Mouse (Mus musculus) stomach, embryonic 15.5 days (tissue): ENCODE measurements around the gene Edrf1. TPM values are rescaled to one million over a fixed set of nuclear protein-coding genes. Genes with fewer than 3 reads are reported as not detected.
A peak's percentile ranks its signal among the peaks of the same experiment; 100 is the strongest.

Experiments
- ATAC-seq: fragments of 200-750 bp; cut with Nextera tagmentation; 2 replicates; pipeline ENCODE4 v1.8.0; 2017; ENCODE audit warnings: low read depth, moderate number of reproducible peaks, moderate TSS enrichment; ENCODE audit not compliant: insufficient read depth, low FRiP score
- H3K27ac ChIP-seq: fragments of 300-500 bp; sonication (generic); 2 replicates; pipeline ENCODE4 v1.5.1; 2015; ENCODE audit warnings: mild to moderate bottlenecking, inconsistent platforms
- H3K27me3 ChIP-seq: fragments of 300-500 bp; sonication (generic); replicated peaks from 2 replicates; pipeline ENCODE4 v1.6.1; 2015; ENCODE audit warnings: inconsistent platforms
- H3K36me3 ChIP-seq: fragments of 300-500 bp; sonication (generic); 2 replicates; pipeline ENCODE4 v1.6.1; 2015; ENCODE audit warnings: inconsistent platforms
- H3K4me1 ChIP-seq: fragments of 300-500 bp; sonication (generic); 2 replicates; pipeline ENCODE4 v1.6.1; 2015; ENCODE audit warnings: inconsistent platforms
- H3K4me2 ChIP-seq: fragments of 300-500 bp; sonication (generic); 2 replicates; pipeline ENCODE4 v1.6.1; 2015; ENCODE audit warnings: mild to moderate bottlenecking, inconsistent platforms
- H3K4me3 ChIP-seq: fragments of 300-500 bp; sonication (generic); replicated peaks from 2 replicates; pipeline ENCODE4 v1.5.1; 2015; ENCODE audit warnings: inconsistent platforms
- H3K9ac ChIP-seq: fragments of 300-500 bp; sonication (generic); 2 replicates; pipeline ENCODE4 v1.6.1; 2015; ENCODE audit warnings: inconsistent platforms
- H3K9me3 ChIP-seq: fragments of 300-500 bp; sonication (generic); 2 replicates; pipeline ENCODE4 v1.6.1; 2016; ENCODE audit warnings: inconsistent platforms
- WGBS: fragments of 180-500 bp; shearing (Covaris S2); methylation state at CpG from one replicate; pipeline ENCODE4 v1.1.7; 2015; 5-methylcytosine and 5-hydroxymethylcytosine counted together
- polyA plus RNA-seq: library from polyadenylated mRNA; unstranded; fragments of >200 nt; fragmentation: Nextera tagmentation; extraction: Ambion mirVana; gene quantifications from 2 replicates; pipeline ENCODE4 v1.2.1, GENCODE M21; 2015

Edrf1 gene
- polyA plus RNA-seq, result 17.7 and 19.7 TPM in 2 replicates

- Histone ChIP-seq H3K9ac (peak within 1 kb of the TSS; percentile 99), H3K4me3 (peak within 1 kb of the TSS; percentile 98), H3K27me3 (no peaks in the 10 kb centered on the region), H3K36me3 (peaks cover 17% of the 10 kb centered on the region), H3K4me2 (peak within 1 kb of the TSS; percentile 84), H3K27ac (peak within 1 kb of the TSS; percentile 93), H3K4me1 (peaks cover 6% of the 10 kb centered on the region; the same call in 1 of the 2 replicates), H3K9me3 (no peaks in the 10 kb centered on the region)
- WGBS, result under 1% methylated on average over 81 of the region's 81 CpGs
- peak; percentile 98 for ATAC-seq
Measured at GRCm38 (mm10) chr7:133637361-133638305, at the start of gene Edrf1. Edrf1 (plus strand) TSS chr7:133637543.

GRCm38 (mm10) chr7:133591750-133592149 is 45.6 kb upstream of the Edrf1 start:
- no peaks in the 10 kb centered on the region for H3K27me3 ChIP-seq
- H3K9ac ChIP-seq, result no peak overlapping the region
- H3K27ac ChIP-seq, result no peak overlapping the region
- no peaks in the 10 kb centered on the region for H3K36me3 ChIP-seq
- no peak for ATAC-seq
- no peaks in the 10 kb centered on the region for H3K9me3 ChIP-seq
- no peak overlapping the region for H3K4me3 ChIP-seq
- H3K4me1 ChIP-seq, result no peaks in the 10 kb centered on the region
- no peak overlapping the region for H3K4me2 ChIP-seq
- WGBS, result 74% methylated on average over 1 of the region's 1 CpGs

- WGBS, result 34% methylated on average over 1 of the region's 1 CpGs
- H3K27me3 ChIP-seq, result no peaks in the 10 kb centered on the region
- no peak overlapping the region for H3K27ac ChIP-seq
- H3K36me3 ChIP-seq, result no peaks in the 10 kb centered on the region
- H3K9me3 ChIP-seq, result no peaks in the 10 kb centered on the region
- H3K4me1 ChIP-seq, result no peaks in the 10 kb centered on the region
- no peak for ATAC-seq
- H3K4me3 ChIP-seq, result no peak overlapping the region
- no peak overlapping the region for H3K4me2 ChIP-seq
- H3K9ac ChIP-seq, result no peak overlapping the region
Measured at GRCm38 (mm10) chr7:133600558-133600957, 36.8 kb upstream of the Edrf1 start.

- no peak for ATAC-seq
- H3K27ac ChIP-seq, result no peak within 1 kb of the TSS
- no peak within 1 kb of the TSS for H3K4me2 ChIP-seq
- no peaks in the 10 kb centered on the region for H3K27me3 ChIP-seq
- no peaks in the 10 kb centered on the region for H3K36me3 ChIP-seq
- no peaks in the 10 kb centered on the region for H3K4me1 ChIP-seq
- H3K9ac ChIP-seq, result no peak within 1 kb of the TSS
- no peak within 1 kb of the TSS for H3K4me3 ChIP-seq
- WGBS, result 50% methylated on average over 2 of the region's 2 CpGs
- H3K9me3 ChIP-seq, result no peaks in the 10 kb centered on the region
Measured at GRCm38 (mm10) chr7:133602058-133602457, 35.3 kb upstream of the Edrf1 start, which contains the start of gene Tex36. Tex36 (minus strand) TSS chr7:133602158.

GRCm38 (mm10) chr7:133603156-133603555 is 34.2 kb upstream of the Edrf1 start:
- no peak overlapping the region for H3K9ac ChIP-seq
- H3K27me3 ChIP-seq, result no peaks in the 10 kb centered on the region
- H3K36me3 ChIP-seq, result no peaks in the 10 kb centered on the region
- no peaks in the 10 kb centered on the region for H3K9me3 ChIP-seq
- 60% methylated on average over 2 of the region's 2 CpGs for WGBS
- no peak overlapping the region for H3K4me3 ChIP-seq
- H3K27ac ChIP-seq, result no peak overlapping the region
- no peaks in the 10 kb centered on the region for H3K4me1 ChIP-seq
- no peak overlapping the region for H3K4me2 ChIP-seq
- no peak for ATAC-seq

- H3K9me3 ChIP-seq, result no peaks in the 10 kb centered on the region
- no peaks in the 10 kb centered on the region for H3K27me3 ChIP-seq
- no peak overlapping the region for H3K27ac ChIP-seq
- H3K4me2 ChIP-seq, result peak overlapping the region; percentile 19; the same call in 1 of the 2 replicates
- H3K9ac ChIP-seq, result no peak overlapping the region
- no peak overlapping the region for H3K4me3 ChIP-seq
- no peak for ATAC-seq
- 44% methylated on average over 13 of the region's 13 CpGs for WGBS
- H3K36me3 ChIP-seq, result no peaks in the 10 kb centered on the region
- no peaks in the 10 kb centered on the region for H3K4me1 ChIP-seq
Measured at GRCm38 (mm10) chr7:133604427-133605081, 32.8 kb upstream of the Edrf1 start.

GRCm38 (mm10) chr7:133607331-133607730 is 30.0 kb upstream of the Edrf1 start:
- no peak overlapping the region for H3K4me2 ChIP-seq
- ATAC-seq, result no peak
- no peak overlapping the region for H3K9ac ChIP-seq
- H3K9me3 ChIP-seq, result no peaks in the 10 kb centered on the region
- H3K36me3 ChIP-seq, result no peaks in the 10 kb centered on the region
- no peaks in the 10 kb centered on the region for H3K27me3 ChIP-seq
- H3K27ac ChIP-seq, result no peak overlapping the region
- H3K4me3 ChIP-seq, result no peak overlapping the region
- H3K4me1 ChIP-seq, result no peaks in the 10 kb centered on the region
- WGBS, result 77% methylated on average over 5 of the region's 5 CpGs

GRCm38 (mm10) chr7:133607883-133608575 is 29.3 kb upstream of the Edrf1 start:
- Histone ChIP-seq H3K27me3 (no peaks in the 10 kb centered on the region), H3K4me1 (no peaks in the 10 kb centered on the region), H3K4me3 (no peak overlapping the region), H3K4me2 (no peak overlapping the region), H3K9ac (no peak overlapping the region), H3K9me3 (no peaks in the 10 kb centered on the region), H3K27ac (no peak overlapping the region), H3K36me3 (no peaks in the 10 kb centered on the region)
- 72% methylated on average over 13 of the region's 13 CpGs for WGBS
- ATAC-seq, result no peak

GRCm38 (mm10) chr7:133608631-133609340 is 28.6 kb upstream of the Edrf1 start:
- H3K9me3 ChIP-seq, result no peaks in the 10 kb centered on the region
- H3K4me2 ChIP-seq, result no peak overlapping the region
- no peak overlapping the region for H3K27ac ChIP-seq
- H3K9ac ChIP-seq, result no peak overlapping the region
- H3K36me3 ChIP-seq, result no peaks in the 10 kb centered on the region
- no peak overlapping the region for H3K4me3 ChIP-seq
- no peaks in the 10 kb centered on the region for H3K27me3 ChIP-seq
- 58% methylated on average over 13 of the region's 13 CpGs for WGBS
- ATAC-seq, result no peak
- no peaks in the 10 kb centered on the region for H3K4me1 ChIP-seq

- no peak for ATAC-seq
- H3K27me3 ChIP-seq, result no peaks in the 10 kb centered on the region
- no peaks in the 10 kb centered on the region for H3K4me1 ChIP-seq
- H3K9me3 ChIP-seq, result no peaks in the 10 kb centered on the region
- H3K9ac ChIP-seq, result no peak overlapping the region
- H3K4me3 ChIP-seq, result no peak overlapping the region
- H3K4me2 ChIP-seq, result no peak overlapping the region
- 70% methylated on average over 8 of the region's 8 CpGs for WGBS
- no peak overlapping the region for H3K27ac ChIP-seq
- H3K36me3 ChIP-seq, result no peaks in the 10 kb centered on the region
Measured at GRCm38 (mm10) chr7:133609585-133609984, 27.8 kb upstream of the Edrf1 start.

GRCm38 (mm10) chr7:133612981-133613380 is 24.4 kb upstream of the Edrf1 start:
- Histone ChIP-seq H3K4me1 (no peaks in the 10 kb centered on the region), H3K4me2 (no peak overlapping the region), H3K9me3 (no peaks in the 10 kb centered on the region), H3K4me3 (no peak overlapping the region), H3K27ac (no peak overlapping the region), H3K27me3 (no peaks in the 10 kb centered on the region), H3K36me3 (no peaks in the 10 kb centered on the region), H3K9ac (no peak overlapping the region)
- 74% methylated on average over 2 of the region's 2 CpGs for WGBS
- ATAC-seq, result no peak
